Comparison of ENCODE assay signal across 10 mouse cellular contexts in the genomic region with DNA sequence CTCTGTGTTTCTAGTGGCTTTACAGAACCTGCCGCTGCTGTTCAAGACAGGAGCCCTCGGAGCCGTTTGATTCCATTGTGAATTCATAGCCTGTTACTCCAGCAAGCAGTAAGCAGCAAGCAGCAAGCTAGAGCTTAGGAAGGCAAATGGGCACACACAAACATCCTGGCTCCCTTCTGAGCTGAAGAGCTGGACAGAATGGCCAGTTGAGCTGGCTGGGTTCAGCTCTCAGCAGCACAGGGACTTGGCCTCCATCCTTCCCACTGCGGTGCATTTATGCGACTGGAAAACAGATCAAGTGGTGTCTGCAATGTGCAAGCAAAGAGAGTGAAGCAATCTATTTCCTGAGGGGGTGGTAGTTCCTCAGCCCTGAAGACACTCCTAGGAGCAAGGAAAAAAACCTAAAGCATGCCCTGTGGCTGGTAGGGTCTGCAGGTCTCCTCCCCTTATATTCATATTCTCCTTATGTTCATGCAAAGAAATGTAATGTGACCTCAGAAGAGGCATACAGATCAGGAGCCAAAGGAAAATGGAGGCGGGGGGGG.
DNase-seq lines count a peak whose midpoint lies in the region; ATAC-seq and TF ChIP-seq lines count a peak whose summit lies in the region.
"Had no signal": no experiment of that assay in that cellular context is flagged by ENCODE, and none has a peak within 500 bp of the region (broad histone marks: within the 10 kb centered on the region; RNA-seq: fewer than 3 reads in every experiment).

No protein-coding gene starts in this region.

- peak; percentile 43; the same call in 1 of the 2 replicates for ATAC-seq in cerebellum, adult (ENCODE audit: insufficient number of reproducible peaks, low FRiP score, low TSS enrichment)
- peak; percentile 74 for ATAC-seq in hindbrain, embryonic 16.5 days
- ATAC-seq: intestine, postnatal 0 days had no signal

- H3K36me3 ChIP-seq in hindbrain, embryonic 16.5 days (ENCODE audit: control insufficient read depth, insufficient read depth, low read length): no peaks in the 10 kb centered on the region
- H3K36me3 ChIP-seq: limb, embryonic 12.5 days had no signal

- TF ChIP-seq POLR2A in lung, adult 2 months (IDR thresholded peaks at IDR 0.05; ENCODE audit: borderline replicate concordance, extremely low read depth, low read depth, low read length): no peak

- no peaks in the 10 kb centered on the region for H3K9me3 ChIP-seq in hindbrain, embryonic 16.5 days (ENCODE audit: control insufficient read depth, low read length)
- H3K9me3 ChIP-seq: limb, embryonic 12.5 days had no signal

- H3K4me1 ChIP-seq in hindbrain, embryonic 16.5 days (ENCODE audit: control insufficient read depth, insufficient read depth, low read depth, low read length): peaks cover 11% of the 10 kb centered on the region
- H3K4me1 ChIP-seq in lung, adult 2 months (ENCODE audit: control insufficient read depth, insufficient read depth, low read length): no peaks in the 10 kb centered on the region; the same call in 1 of the 2 replicates
- H3K4me1 ChIP-seq: limb, embryonic 12.5 days had no signal

- TF ChIP-seq CTCF in lung, adult 2 months (IDR thresholded peaks at IDR 0.05; ENCODE audit: insufficient read depth, low read length): no peak

- H3K9ac ChIP-seq in hindbrain, embryonic 16.5 days (ENCODE audit: low read depth, low read length): peak overlapping the region; percentile 40; the same call in 1 of the 2 replicates
- H3K9ac ChIP-seq: limb, embryonic 12.5 days had no signal

- no peak overlapping the region for H3K4me3 ChIP-seq in hindbrain, embryonic 16.5 days (ENCODE audit: low read length)
- H3K4me3 ChIP-seq in lung, adult 2 months (replicated peaks; ENCODE audit: extremely low read depth, low read depth, low read length): no peak overlapping the region
- H3K4me3 ChIP-seq: limb, embryonic 12.5 days had no signal

- WGBS in hindbrain, embryonic 16.5 days: 48% methylated on average over 6 of the region's 6 CpGs
- WGBS in lung, adult 2 months: 67% methylated on average over 6 of the region's 6 CpGs

- H3K4me2 ChIP-seq in hindbrain, embryonic 16.5 days (ENCODE audit: low read length): no peak overlapping the region
- H3K4me2 ChIP-seq: limb, embryonic 12.5 days had no signal

- no peaks in the 10 kb centered on the region for H3K27me3 ChIP-seq in hindbrain, embryonic 16.5 days (replicated peaks; ENCODE audit: control insufficient read depth, insufficient read depth, low read length)
- H3K27me3 ChIP-seq: limb, embryonic 12.5 days had no signal

- DNase-seq in cerebellum, postnatal 4 days (ENCODE audit: low spot score in 2 of 2): no peak
- DNase-seq in right cerebral cortex, postnatal 4 days: peak; percentile 22
- DNase-seq in right cerebral cortex, adult 2 months (ENCODE audit: low spot score in 2 of 2): no peak
- DNase-seq in ovary, adult 18-20 months (ENCODE audit: low spot score): no peak
- no peak for DNase-seq in lung, adult 2 months
- DNase-seq in thymus, adult 18-20 months: no peak

- peak overlapping the region; percentile 48 for H3K27ac ChIP-seq in hindbrain, embryonic 16.5 days (ENCODE audit: low read depth, low read length)
- H3K27ac ChIP-seq: limb, embryonic 12.5 days had no signal
